Mouse (Mus musculus): ENCODE results near the gene Sbno2.

Gene Sbno2

GRCm38 (mm10) chr10:80121639-80122038, 16.3 kb upstream of the Sbno2 start:
- DNase-seq = no peak

GRCm38 (mm10) chr10:80120146-80120545, 14.8 kb upstream of the Sbno2 start:
- no peak for DNase-seq

GRCm38 (mm10) chr10:80118552-80118951, 13.2 kb upstream of the Sbno2 start:
- no peak for DNase-seq

- no peak for DNase-seq
Observed at GRCm38 (mm10) chr10:80117736-80118135, 12.4 kb upstream of the Sbno2 start.

GRCm38 (mm10) chr10:80116927-80117691, 11.7 kb upstream of the Sbno2 start:
- peak; percentile 82 for DNase-seq

- peak; percentile 58 for DNase-seq
Observed at GRCm38 (mm10) chr10:80116563-80116926, 11.2 kb upstream of the Sbno2 start.

GRCm38 (mm10) chr10:80115944-80116335, 10.6 kb upstream of the Sbno2 start:
- peak; percentile 40 for DNase-seq

- peak; percentile 99 for DNase-seq
Observed at GRCm38 (mm10) chr10:80115290-80115943, 10.0 kb upstream of the Sbno2 start, which contains the start of gene Stk11. Gene Stk11 (plus strand): TSS chr10:80115803.

GRCm38 (mm10) chr10:80114341-80115284, 9.2 kb upstream of the Sbno2 start:
- DNase-seq = peak; percentile 98

- no peak for DNase-seq
Observed at GRCm38 (mm10) chr10:80107678-80108077, 2.3 kb upstream of the Sbno2 start.

GRCm38 (mm10) chr10:80105926-80106325, 555 bp upstream of the Sbno2 start:
- DNase-seq = no peak

GRCm38 (mm10) chr10:80104181-80104580, 1.2 kb downstream of the Sbno2 start:
- DNase-seq = no peak

GRCm38 (mm10) chr10:80103032-80103431, 2.3 kb downstream of the Sbno2 start:
- DNase-seq = peak; percentile 47

- peak; percentile 93 for DNase-seq
Observed at GRCm38 (mm10) chr10:80102216-80102915, 3.0 kb downstream of the Sbno2 start.

- DNase-seq = peak; percentile 57
Observed at GRCm38 (mm10) chr10:80100982-80101381, 4.4 kb downstream of the Sbno2 start.

- DNase-seq = peak; percentile 34
Observed at GRCm38 (mm10) chr10:80098630-80099029, 6.7 kb downstream of the Sbno2 start.

- DNase-seq = peak; percentile 78
Observed at GRCm38 (mm10) chr10:80097275-80097674, 8.1 kb downstream of the Sbno2 start.

GRCm38 (mm10) chr10:80095547-80095946, 9.8 kb downstream of the Sbno2 start:
- DNase-seq = no peak

- no peak for DNase-seq
Observed at GRCm38 (mm10) chr10:80094684-80095083, 10.7 kb downstream of the Sbno2 start.

- no peak for DNase-seq
Observed at GRCm38 (mm10) chr10:80094085-80094484, 11.3 kb downstream of the Sbno2 start.

GRCm38 (mm10) chr10:80092690-80093089, 12.7 kb downstream of the Sbno2 start:
- DNase-seq = no peak

- no peak for DNase-seq
Observed at GRCm38 (mm10) chr10:80091527-80091926, 13.8 kb downstream of the Sbno2 start.

- DNase-seq = no peak
Observed at GRCm38 (mm10) chr10:80089146-80089545, 16.2 kb downstream of the Sbno2 start.

Measured in liver (tissue).